Mouse (Mus musculus) heart, postnatal 0 days (tissue): ENCODE results near the gene Srgap1. TPM values are rescaled to one million over a fixed set of nuclear protein-coding genes. Genes with fewer than 3 reads are reported as not detected.

ENCODE experiments used
- ATAC-seq: fragments of 200-750 bp; cut with Nextera tagmentation; 2 replicates; pipeline ENCODE4 v1.8.0; 2017; ENCODE audit warnings: low read depth, moderate number of reproducible peaks, moderate library complexity; ENCODE audit not compliant: insufficient read depth
- DNase-seq: peaks from one replicate; pipeline ENCODE4 v3.0.0-alpha.2; 2016; ENCODE audit warnings: low spot score
- H3K27ac ChIP-seq: fragments of 300-500 bp; sonication (generic); 2 replicates; pipeline ENCODE4 v1.5.1; 2014; ENCODE audit warnings: low read depth, mild to moderate bottlenecking
- H3K27me3 ChIP-seq: fragments of 300-500 bp; sonication (generic); 2 replicates; pipeline ENCODE4 v1.6.1; 2014; ENCODE audit warnings: low read length, mixed read lengths; ENCODE audit not compliant: control insufficient read depth, insufficient read depth
- H3K36me3 ChIP-seq: fragments of 300-500 bp; sonication (generic); replicated peaks from 2 replicates; pipeline ENCODE4 v1.6.1; 2014; ENCODE audit warnings: low read length, mixed read lengths; ENCODE audit not compliant: control insufficient read depth, insufficient read depth
- H3K4me1 ChIP-seq: fragments of 300-500 bp; sonication (generic); 2 replicates; pipeline ENCODE4 v1.6.1; 2014; ENCODE audit warnings: antibody characterized with exemption; ENCODE audit not compliant: control insufficient read depth, insufficient read depth
- H3K4me2 ChIP-seq: fragments of 300-500 bp; sonication (generic); 2 replicates; pipeline ENCODE4 v1.6.1; 2014; ENCODE audit warnings: low read depth, mild to moderate bottlenecking, low read length, moderate library complexity
- H3K4me3 ChIP-seq: fragments of 300-500 bp; sonication (generic); 2 replicates; pipeline ENCODE4 v1.5.1; 2014; ENCODE audit warnings: low read depth, low read length
- H3K9ac ChIP-seq: fragments of 300-500 bp; sonication (generic); replicated peaks from 2 replicates; pipeline ENCODE4 v1.6.1; 2014; ENCODE audit warnings: low read depth, low read length, mixed read lengths
- H3K9me3 ChIP-seq: fragments of 300-500 bp; sonication (generic); replicated peaks from 2 replicates; pipeline ENCODE4 v1.6.1; 2016; ENCODE audit warnings: low read length; ENCODE audit not compliant: control insufficient read depth
- CTCF ChIP-seq: IDR thresholded peaks from 2 replicates; pipeline ENCODE4 v1.5.1; 2016; ENCODE audit warnings: antibody characterized with exemption, control low read depth, low read depth
- EP300 ChIP-seq: IDR thresholded peaks from 2 replicates; pipeline ENCODE4 v1.6.1; 2016; ENCODE audit warnings: antibody characterized with exemption, low read depth
- WGBS: fragments of 180-500 bp; shearing (Covaris S2); extraction: QIAGEN DNeasy Blood & Tissue Kit; methylation state at CpG from one replicate; pipeline ENCODE4 v1.1.7; 2014; 5-methylcytosine and 5-hydroxymethylcytosine counted together
- polyA plus RNA-seq: library from polyadenylated mRNA; unstranded; fragments of >200 nt; fragmentation: Nextera tagmentation; extraction: Ambion mirVana; gene quantifications from 2 replicates; pipeline ENCODE4 v1.2.1, GENCODE M21; 2015
- total RNA-seq: library from RNA; depleted of rRNA; stranded (reverse); fragments of >200 nt; gene quantifications from 2 replicates; pipeline ENCODE4 v1.2.3, GENCODE M21; 2014; ENCODE audit warnings: low replicate concordance

Gene Srgap1
- total and polyA plus RNA-seq, 2 experiments from 2014 or later = 3.4 to 5.0 TPM

DNA sequence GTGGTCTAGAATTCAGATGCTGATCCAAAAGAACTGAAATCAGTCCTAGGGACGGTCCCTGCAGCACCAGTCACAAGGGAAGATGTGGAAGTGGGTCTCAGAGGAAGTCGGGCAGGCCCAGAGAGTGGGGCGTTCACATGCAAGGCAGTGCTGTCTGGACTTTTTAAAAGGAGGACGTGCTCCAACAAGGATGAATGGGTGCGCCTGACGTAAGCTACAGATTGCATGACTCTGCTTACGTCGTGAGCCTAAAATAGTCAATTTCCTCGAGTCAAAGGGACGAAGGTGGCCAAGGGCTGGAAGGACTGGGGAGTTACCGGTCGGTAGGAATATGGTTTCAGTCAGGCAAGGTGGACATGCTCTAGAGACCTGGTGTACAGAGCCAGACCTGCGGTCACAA, 247.1 kb downstream of the Srgap1 start:
- H3K9me3 ChIP-seq = no peaks in the 10 kb centered on the region
- whole genome bisulfite sequencing = 85% methylated on average over 13 of the region's 13 CpGs
- H3K27me3 ChIP-seq = no peaks in the 10 kb centered on the region
- no peak overlapping the region for H3K4me2 ChIP-seq
- DNase-seq (no peak), ATAC-seq (no peak)
- H3K36me3 ChIP-seq = peaks cover 34% of the 10 kb centered on the region; the same call in 1 of the 2 replicates
- no peak overlapping the region for H3K27ac ChIP-seq
- TF ChIP-seq CTCF (no peak), EP300 (no peak)
- no peak overlapping the region for H3K9ac ChIP-seq
- no peaks in the 10 kb centered on the region for H3K4me1 ChIP-seq
- no peak overlapping the region for H3K4me3 ChIP-seq

DNA sequence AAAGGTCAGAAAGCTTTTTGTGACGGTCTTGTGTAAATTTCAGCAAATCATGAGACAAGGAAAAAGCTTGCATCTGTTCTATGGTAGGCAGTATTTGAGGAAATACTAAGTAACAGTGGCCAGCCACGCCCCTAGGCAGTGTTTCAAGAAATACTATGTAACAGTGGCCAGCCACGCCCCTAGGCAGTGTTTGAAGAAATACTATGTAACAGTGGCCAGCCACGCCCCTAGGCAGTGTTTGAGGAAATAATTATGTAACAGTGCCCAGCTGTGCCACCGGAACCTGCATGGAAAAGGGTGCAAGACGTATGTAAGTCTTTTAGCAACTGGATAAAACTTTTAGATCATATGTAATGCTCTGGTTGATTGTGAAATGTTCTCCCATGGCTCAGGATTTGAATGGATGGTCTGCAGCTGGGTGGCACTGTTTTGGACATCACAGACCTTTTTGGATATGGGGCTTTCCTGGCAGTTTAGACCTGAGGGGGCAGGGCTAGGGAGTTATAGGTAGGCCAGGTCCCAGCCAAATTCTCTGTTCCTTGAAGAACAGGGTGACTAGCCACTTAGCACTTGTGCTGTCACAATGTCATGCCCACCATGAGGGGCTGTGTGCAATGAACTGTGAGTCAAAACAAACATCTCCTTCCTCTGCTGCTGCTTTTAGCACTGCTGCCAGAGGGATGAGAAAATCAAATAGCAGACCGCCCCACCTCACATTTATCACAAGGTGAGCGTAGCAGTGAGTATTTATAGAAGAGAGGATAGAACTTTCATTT, 250.9 kb downstream of the Srgap1 start:
- Histone ChIP-seq H3K36me3 (peaks cover 27% of the 10 kb centered on the region; the same call in 1 of the 2 replicates), H3K9ac (no peak overlapping the region), H3K27ac (no peak overlapping the region), H3K4me2 (no peak overlapping the region), H3K4me1 (no peaks in the 10 kb centered on the region), H3K9me3 (no peaks in the 10 kb centered on the region), H3K27me3 (no peaks in the 10 kb centered on the region), H3K4me3 (no peak overlapping the region)
- TF ChIP-seq EP300 (no peak), CTCF (no peak)
- 70% methylated on average over 8 of the region's 8 CpGs for WGBS
- DNase-seq = no peak
- ATAC-seq = no peak

- ATAC-seq (no peak), DNase-seq (no peak)
- H3K9me3 ChIP-seq = no peaks in the 10 kb centered on the region
- H3K4me1 ChIP-seq = no peaks in the 10 kb centered on the region
- no peaks in the 10 kb centered on the region for H3K27me3 ChIP-seq
- H3K36me3 ChIP-seq = peaks cover 19% of the 10 kb centered on the region; the same call in 1 of the 2 replicates
- H3K9ac ChIP-seq = no peak overlapping the region
- 87% methylated on average over 12 of the region's 12 CpGs for WGBS
- H3K27ac ChIP-seq = no peak overlapping the region
- H3K4me2 ChIP-seq = no peak overlapping the region
- H3K4me3 ChIP-seq = no peak overlapping the region
- no peak for TF ChIP-seq CTCF
- no peak for TF ChIP-seq EP300
Observed at GRCm38 (mm10) chr10:121794486-121794885, 252.6 kb downstream of the Srgap1 start.

- H3K4me2 ChIP-seq = no peak overlapping the region
- H3K27me3 ChIP-seq = no peaks in the 10 kb centered on the region
- H3K36me3 ChIP-seq = peaks cover 18% of the 10 kb centered on the region; the same call in 1 of the 2 replicates
- H3K9ac ChIP-seq = no peak overlapping the region
- 90% methylated on average over 17 of the region's 17 CpGs for WGBS
- no peaks in the 10 kb centered on the region for H3K9me3 ChIP-seq
- no peak for DNase-seq
- ATAC-seq = no peak
- H3K27ac ChIP-seq = no peak overlapping the region
- no peaks in the 10 kb centered on the region for H3K4me1 ChIP-seq
- no peak for TF ChIP-seq CTCF
- TF ChIP-seq EP300 = no peak
- no peak overlapping the region for H3K4me3 ChIP-seq
Observed at GRCm38 (mm10) chr10:121792661-121793060, 254.5 kb downstream of the Srgap1 start.

DNA sequence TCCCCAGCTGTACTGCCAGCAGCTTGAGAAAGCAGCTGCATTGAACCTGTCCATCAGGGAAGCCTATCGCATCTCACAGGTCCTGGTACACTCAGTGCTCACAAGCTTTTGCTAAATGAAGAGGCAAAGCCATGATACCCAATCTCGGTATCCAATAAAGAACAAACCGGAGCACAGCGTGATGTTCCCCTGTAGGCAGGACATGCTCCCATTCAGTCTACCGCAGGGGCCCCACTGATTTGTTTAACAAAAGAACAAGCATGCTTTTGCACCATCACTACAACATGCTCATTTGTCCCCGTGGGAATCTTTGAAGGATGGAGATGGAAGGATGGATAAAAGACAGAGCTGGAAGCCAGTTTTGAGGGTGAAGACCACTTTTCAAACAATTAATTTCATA, 257.0 kb downstream of the Srgap1 start:
- ATAC-seq = no peak
- no peaks in the 10 kb centered on the region for H3K4me1 ChIP-seq
- no peak overlapping the region for H3K27ac ChIP-seq
- DNase-seq = no peak
- H3K9me3 ChIP-seq = no peaks in the 10 kb centered on the region
- H3K4me2 ChIP-seq = no peak overlapping the region
- H3K27me3 ChIP-seq = no peaks in the 10 kb centered on the region
- H3K36me3 ChIP-seq = peaks cover 26% of the 10 kb centered on the region
- no peak overlapping the region for H3K4me3 ChIP-seq
- TF ChIP-seq EP300 (no peak), CTCF (no peak)
- H3K9ac ChIP-seq = no peak overlapping the region
- WGBS = 85% methylated on average over 6 of the region's 6 CpGs

DNA sequence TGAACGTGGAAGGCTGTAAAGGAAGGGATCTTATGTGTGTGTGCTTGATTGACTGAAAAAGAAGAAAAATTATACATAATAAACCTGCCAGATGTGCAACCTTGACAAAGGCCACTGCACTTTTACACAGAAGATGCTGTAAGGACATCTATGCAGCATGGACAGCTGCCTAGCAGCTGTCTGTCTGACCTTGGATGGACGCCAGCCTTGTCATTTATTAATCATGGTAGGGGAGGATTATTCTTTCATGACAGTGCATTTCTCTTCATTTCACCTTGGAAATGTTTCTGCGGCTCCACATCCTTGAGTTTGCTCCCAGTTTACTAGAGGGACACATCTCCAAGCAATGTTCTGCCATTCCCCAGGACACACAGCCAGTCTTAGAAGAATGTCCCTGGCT, 258.6 kb downstream of the Srgap1 start:
- ATAC-seq = no peak
- Histone ChIP-seq H3K9ac (no peak overlapping the region), H3K4me3 (no peak overlapping the region), H3K4me2 (no peak overlapping the region), H3K4me1 (no peaks in the 10 kb centered on the region), H3K27me3 (no peaks in the 10 kb centered on the region), H3K9me3 (peaks cover 3% of the 10 kb centered on the region), H3K27ac (no peak overlapping the region), H3K36me3 (peaks cover 36% of the 10 kb centered on the region)
- TF ChIP-seq EP300 = no peak
- TF ChIP-seq CTCF = no peak
- DNase-seq = no peak
- WGBS = 80% methylated on average over 3 of the region's 3 CpGs
